10 mouse cellular contexts compared by ENCODE assay signal in genomic region chr6:121098109-121098508, GRCm38 (mm10). TPM values are rescaled to one million over a fixed set of nuclear protein-coding genes. Genes with fewer than 3 reads are reported as not detected.
DNase-seq lines count a peak whose midpoint lies in the region; ATAC-seq and TF ChIP-seq lines count a peak whose summit lies in the region.
"Had no signal": no experiment of that assay in that cellular context is flagged by ENCODE, and none has a peak within 500 bp of the region (broad histone marks: within the 10 kb centered on the region; RNA-seq: fewer than 3 reads in every experiment).

No protein-coding gene starts in this region.

- peak overlapping the region; percentile 30; the same call in 1 of the 2 replicates for H3K9ac ChIP-seq in heart, embryonic 13.5 days
- peak overlapping the region; percentile 15; the same call in 1 of the 2 replicates for H3K9ac ChIP-seq in MEL (ENCODE audit: control insufficient read depth, low read depth, low read length, poor library complexity, severe bottlenecking)
- peak overlapping the region; percentile 58 for H3K9ac ChIP-seq in hindbrain, embryonic 13.5 days
- no peak overlapping the region for H3K9ac ChIP-seq in midbrain, embryonic 15.5 days
- H3K9ac ChIP-seq: limb, embryonic 13.5 days had no signal

- no peaks in the 10 kb centered on the region for H3K9me3 ChIP-seq in heart, embryonic 13.5 days
- H3K9me3 ChIP-seq in MEL (replicated peaks; ENCODE audit: insufficient read depth, low read length): no peaks in the 10 kb centered on the region
- H3K9me3 ChIP-seq in hindbrain, embryonic 13.5 days: no peaks in the 10 kb centered on the region
- H3K9me3 ChIP-seq in midbrain, embryonic 15.5 days: no peaks in the 10 kb centered on the region
- H3K9me3 ChIP-seq: limb, embryonic 13.5 days had no signal

- intact Hi-C loops in heart, postnatal 25 days (cut with DNase I): no loop called here

- DNase-seq in heart, postnatal 25 days (ENCODE audit: low spot score): no peak
- no peak for DNase-seq in MEL (ENCODE audit: low read depth, low spot score)
- no peak for DNase-seq in cerebellum, postnatal 4 days (ENCODE audit: low spot score in 2 of 2)
- DNase-seq in frontal cortex, postnatal 14 days (ENCODE audit: low spot score in 2 of 2): no peak
- DNase-seq: heart, adult 18-20 months; lung, postnatal 14 days had no signal

- no peaks in the 10 kb centered on the region for H3K27me3 ChIP-seq in heart, embryonic 13.5 days (replicated peaks)
- no peaks in the 10 kb centered on the region for H3K27me3 ChIP-seq in MEL (ENCODE audit: control insufficient read depth in 1 of 2, insufficient read depth in 2 of 2, low read length in 2 of 2)
- no peaks in the 10 kb centered on the region for H3K27me3 ChIP-seq in hindbrain, embryonic 13.5 days
- no peaks in the 10 kb centered on the region for H3K27me3 ChIP-seq in midbrain, embryonic 15.5 days (replicated peaks)
- H3K27me3 ChIP-seq: limb, embryonic 13.5 days had no signal

- H3K79me2 ChIP-seq in MEL (ENCODE audit: control insufficient read depth, insufficient read depth, low read length, poor library complexity): peaks cover 63% of the 10 kb centered on the region

- peaks cover 7% of the 10 kb centered on the region for H3K36me3 ChIP-seq in heart, embryonic 13.5 days
- peaks cover 7 to 80% of the 10 kb centered on the region in 2 experiments for H3K36me3 ChIP-seq in MEL (ENCODE audit: control insufficient read depth in 1 of 2, insufficient read depth in 2 of 2, low read length in 2 of 2)
- peaks cover 9% of the 10 kb centered on the region for H3K36me3 ChIP-seq in hindbrain, embryonic 13.5 days
- H3K36me3 ChIP-seq in midbrain, embryonic 15.5 days (replicated peaks): no peaks in the 10 kb centered on the region

- H3K4me2 ChIP-seq in heart, embryonic 13.5 days: no peak overlapping the region
- H3K4me2 ChIP-seq in hindbrain, embryonic 13.5 days: no peak overlapping the region
- H3K4me2 ChIP-seq in midbrain, embryonic 15.5 days: peak overlapping the region; percentile 10; the same call in 1 of the 2 replicates
- H3K4me2 ChIP-seq: limb, embryonic 13.5 days had no signal

- TF ChIP-seq CTCF in MEL (IDR thresholded peaks at IDR 0.05 in 2 of 3, conservative IDR thresholded peaks at IDR 0.05 in 1 of 3; ENCODE audit: control insufficient read depth in 1 of 3, insufficient read depth in 1 of 3, low read depth in 2 of 3, low read length in 3 of 3, poor library complexity in 1 of 3, severe bottlenecking in 1 of 3): no peak; a peak in 1 of 6 replicates

- no peak overlapping the region for H3K27ac ChIP-seq in heart, embryonic 13.5 days (replicated peaks)
- H3K27ac ChIP-seq in MEL (ENCODE audit: control insufficient read depth, low read depth, low read length): peak overlapping the region; percentile 64
- H3K27ac ChIP-seq in hindbrain, embryonic 13.5 days: peak overlapping the region; percentile 69
- peak overlapping the region; percentile 63 for H3K27ac ChIP-seq in midbrain, embryonic 15.5 days
- H3K27ac ChIP-seq: limb, embryonic 13.5 days had no signal

- no peak for ATAC-seq in heart, embryonic 13.5 days (ENCODE audit: extremely low read depth, insufficient number of reproducible peaks, low FRiP score, low TSS enrichment)
- 0 out of 2 replicates have a peak, but pooled peaks have one; percentile 1 for ATAC-seq in hindbrain, embryonic 13.5 days (ENCODE audit: low FRiP score)
- no peak for ATAC-seq in midbrain, embryonic 15.5 days (replicated peaks)

- no peak for TF ChIP-seq RAD21 in MEL (IDR thresholded peaks at IDR 0.05; ENCODE audit: low read depth, low read length)

- H3K4me1 ChIP-seq in heart, embryonic 13.5 days: peaks cover 96% of the 10 kb centered on the region
- H3K4me1 ChIP-seq in MEL (ENCODE audit: control insufficient read depth in 1 of 2, insufficient read depth in 2 of 2, low read length in 2 of 2): peaks cover 53 to 88% of the 10 kb centered on the region in 2 experiments
- peaks cover 54% of the 10 kb centered on the region for H3K4me1 ChIP-seq in hindbrain, embryonic 13.5 days (replicated peaks)
- peaks cover 30% of the 10 kb centered on the region for H3K4me1 ChIP-seq in midbrain, embryonic 15.5 days

- WGBS in heart, embryonic 13.5 days: 64% methylated on average over 9 of the region's 9 CpGs
- 45% methylated on average over 9 of the region's 9 CpGs for WGBS in hindbrain, embryonic 13.5 days
- WGBS in midbrain, embryonic 15.5 days: 35% methylated on average over 9 of the region's 9 CpGs

- TF ChIP-seq POLR2A in MEL (IDR thresholded peaks at IDR 0.05; ENCODE audit: control insufficient read depth in 1 of 2, insufficient read depth in 1 of 2, low read depth in 1 of 2, low read length in 2 of 2, poor library complexity in 1 of 2): no peak

- no peak for TF ChIP-seq EP300 in MEL (IDR thresholded peaks at IDR 0.05; ENCODE audit: low read depth in 1 of 2, low read length in 2 of 2)

- no peak overlapping the region for H3K4me3 ChIP-seq in heart, embryonic 13.5 days
- H3K4me3 ChIP-seq in MEL (ENCODE audit: control insufficient read depth in 1 of 2, insufficient read depth in 1 of 2, low read depth in 2 of 2, low read length in 2 of 2): no peak overlapping the region
- no peak overlapping the region for H3K4me3 ChIP-seq in hindbrain, embryonic 13.5 days
- H3K4me3 ChIP-seq in midbrain, embryonic 15.5 days: no peak overlapping the region
- H3K4me3 ChIP-seq: limb, embryonic 13.5 days had no signal

TF ChIP-seq in MEL, 35 proteins besides CTCF, POLR2A, EP300 and RAD21:
- TF ChIP-seq SIN3A (IDR thresholded peaks at IDR 0.05; ENCODE audit: low read length) (no peak), MAFK (IDR thresholded peaks at IDR 0.05; ENCODE audit: borderline replicate concordance, low read depth, low read length) (no peak), NRF1 (IDR thresholded peaks at IDR 0.05; ENCODE audit: insufficient read depth, low read depth, low read length, poor library complexity, severe bottlenecking) (no peak), USF2 (IDR thresholded peaks at IDR 0.05; ENCODE audit: borderline replicate concordance in 1 of 2, insufficient read depth in 1 of 2, low read depth in 1 of 2, low read length in 2 of 2) (no peak), MXI1 (IDR thresholded peaks at IDR 0.05; ENCODE audit: low read depth, low read length) (no peak), MEF2A (IDR thresholded peaks at IDR 0.05; ENCODE audit: extremely low read depth, insufficient replicate concordance, low read depth, low read length, poor library complexity, severe bottlenecking) (no peak), POLR2AphosphoS2 (IDR thresholded peaks at IDR 0.05; ENCODE audit: low read length) (no peak), USF1 (IDR thresholded peaks at IDR 0.05; ENCODE audit: low read depth, low read length) (no peak)

RNA-seq across cellular contexts. Expression of gene Mical3, which starts 32.7 kb away (rescaled TPM):
- 28.2 and 29.2 TPM in 2 replicates for polyA plus RNA-seq in heart, embryonic 13.5 days (2015; fragmentation: Nextera tagmentation; extraction: Ambion mirVana)
- total RNA-seq in heart, postnatal 25 days (2021): 100 to 1,000 TPM; 123 to 140 TPM
- total RNA-seq in MEL (2012; rRNA removed): 19.8 and 24.7 TPM in 2 replicates
- 100 to 1,000 TPM in 1 of 2 experiments, 10 to 100 TPM in 1; 31.4 to 125 TPM for polyA plus RNA-seq in MEL (2012; ENCODE audit: insufficient read depth in 1 of 2, insufficient read length in 2 of 2, low read depth in 1 of 2, low replicate concordance in 2 of 2, missing spikeins in 1 of 2)
- polyA plus RNA-seq in hindbrain, embryonic 13.5 days (2015; fragmentation: Nextera tagmentation; extraction: Ambion mirVana): 33.8 and 34.5 TPM in 2 replicates
- polyA plus RNA-seq in midbrain, embryonic 15.5 days (2015; fragmentation: Nextera tagmentation; extraction: Ambion mirVana): 43.1 and 50.0 TPM in 2 replicates
